Mouse (Mus musculus) layer of hippocampus, postnatal 10 days (tissue): Measurements from ENCODE around the gene Scg3. TPM values are rescaled to one million over a fixed set of nuclear protein-coding genes. Genes with fewer than 3 reads are reported as not detected.

Experiments
- total RNA-seq, 2 experiments: library from RNA; stranded (reverse); gene quantifications; 2 replicates each; pipeline ENCODE4 v1.2.3; 2021

The Scg3 gene
- total RNA-seq, 2 experiments from 2014 or later, result 290 to 304 TPM

Other genes starting within 250 kb of the Scg3 start
- 10 to 100 TPM; 27.9 to 29.7 TPM for gene Leo1, start 242.5 kb downstream of the Scg3 start, total RNA-seq
- 10 to 100 TPM; 68.7 to 70.2 TPM for gene Tmod3, start 124.4 kb downstream of the Scg3 start, total RNA-seq
- gene Tmod2, start 72.7 kb downstream of the Scg3 start, total RNA-seq, result 100 to 1,000 TPM; 437 to 472 TPM
- 10 to 100 TPM; 50.3 to 53.1 TPM for gene Lysmd2, start 58.3 kb downstream of the Scg3 start, total RNA-seq
- 1 to 10 TPM; 1.7 to 2.0 TPM for gene Bmp5, start 91.3 kb upstream of the Scg3 start, total RNA-seq